Mouse (Mus musculus) lung, postnatal 14 days (tissue): ENCODE measurements at regions not wholly inside any gene's neighbourhood (a gene's known extent, or its start where the extent isn't known, plus 50 kb on each side); places are given as distances from the start of the nearest gene placed in this dataset.
A peak's percentile ranks its signal among the peaks of the same experiment; 100 is the strongest.

ENCODE experiments used
- DNase-seq: peaks from one replicate; pipeline ENCODE4 v3.0.0; 2021

DNA sequence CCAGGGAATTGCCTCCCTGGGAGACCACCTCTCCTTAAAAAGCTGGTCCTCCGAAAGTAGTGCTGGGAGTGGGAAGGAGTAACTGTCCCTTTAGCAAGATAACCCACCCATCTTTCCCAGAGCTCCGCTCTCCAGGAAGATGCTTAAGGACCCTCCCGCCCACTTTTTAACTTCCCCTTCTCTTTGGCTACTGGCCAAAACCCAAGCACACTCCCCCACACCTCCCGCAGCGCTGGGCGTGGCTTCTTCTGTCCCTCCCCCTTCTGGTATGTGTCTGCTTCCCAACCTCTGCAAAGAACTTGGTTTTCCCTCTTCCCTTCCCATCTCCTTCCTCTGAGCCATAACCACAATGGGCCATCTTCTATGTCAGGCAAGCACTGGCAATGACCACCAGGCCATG is 85.4 kb downstream of the Rpap3 start:
- DNase-seq = no peak

DNA sequence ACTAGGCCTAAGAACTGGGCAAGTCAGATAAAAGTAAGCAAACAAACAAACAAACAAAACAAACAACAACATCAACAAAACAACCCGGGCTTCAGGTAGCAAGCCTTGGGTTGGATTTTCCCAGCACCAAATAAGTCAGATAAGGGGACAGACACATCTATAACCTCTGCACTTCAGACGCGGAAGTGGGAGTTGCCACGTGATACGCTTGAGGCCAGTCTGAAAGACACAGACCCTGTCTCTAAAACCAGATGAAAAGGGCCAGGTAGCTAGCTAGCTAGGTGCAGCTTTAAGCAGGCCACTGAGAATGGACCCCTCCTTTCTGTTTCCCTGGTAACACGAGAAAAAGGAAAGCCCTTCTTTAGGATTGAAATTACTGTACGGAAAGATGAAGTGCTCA is 85.9 kb downstream of the Rpap3 start:
- DNase-seq = no peak

GRCm38 (mm10) chr15:97612325-97612724 is 93.3 kb downstream of the Rpap3 start:
- DNase-seq = no peak

DNA sequence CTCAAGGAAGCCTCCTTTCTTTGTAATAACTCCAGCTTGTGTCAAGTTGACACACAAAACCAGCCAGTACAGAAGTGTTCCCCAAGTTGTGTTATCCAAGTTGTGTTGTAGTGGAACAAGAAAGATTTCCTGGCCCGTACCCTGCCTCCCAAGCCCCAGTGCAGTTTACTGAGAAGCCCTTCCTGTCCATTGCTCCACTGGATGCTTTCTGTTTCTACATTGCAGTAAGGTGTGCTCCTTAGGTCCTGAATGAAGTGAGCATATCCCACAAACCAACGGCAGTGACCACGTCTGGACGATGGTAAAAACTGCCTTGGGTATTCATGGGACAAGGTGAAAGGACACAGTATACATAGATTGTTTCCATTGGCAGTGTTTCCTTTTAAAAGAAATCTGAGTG is 94.9 kb downstream of the Rpap3 start:
- DNase-seq = no peak

GRCm38 (mm10) chr15:97609496-97609895 is 96.1 kb downstream of the Rpap3 start:
- DNase-seq = no peak

GRCm38 (mm10) chr15:97608651-97609050 is 97.0 kb downstream of the Rpap3 start:
- no peak for DNase-seq

GRCm38 (mm10) chr15:97607617-97608206 is 97.9 kb downstream of the Rpap3 start:
- DNase-seq = no peak

GRCm38 (mm10) chr15:97606630-97607381 is 98.8 kb downstream of the Rpap3 start:
- DNase-seq = peak; percentile 27

DNA sequence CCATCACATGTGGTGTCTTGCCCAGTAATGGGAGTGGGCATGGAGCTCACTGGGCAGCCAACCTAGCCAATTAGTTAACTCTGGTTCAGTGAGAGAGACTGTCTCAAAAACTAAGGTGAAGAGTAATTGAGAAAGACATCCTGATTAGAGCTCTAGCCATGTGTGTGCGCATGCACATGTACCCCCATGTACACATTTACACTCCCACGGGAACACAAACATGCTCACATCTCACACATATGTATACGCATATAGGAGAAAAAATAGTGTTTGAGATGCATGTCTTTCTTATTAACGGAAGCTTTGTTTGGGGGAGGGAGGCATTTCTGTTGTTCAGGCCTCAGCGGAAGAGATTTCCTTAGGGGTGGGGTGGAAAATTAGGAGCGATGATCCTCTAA is 99.4 kb downstream of the Rpap3 start:
- DNase-seq = no peak

- DNase-seq = no peak
Observed at GRCm38 (mm10) chr15:97605791-97606190, 99.8 kb downstream of the Rpap3 start.

DNA sequence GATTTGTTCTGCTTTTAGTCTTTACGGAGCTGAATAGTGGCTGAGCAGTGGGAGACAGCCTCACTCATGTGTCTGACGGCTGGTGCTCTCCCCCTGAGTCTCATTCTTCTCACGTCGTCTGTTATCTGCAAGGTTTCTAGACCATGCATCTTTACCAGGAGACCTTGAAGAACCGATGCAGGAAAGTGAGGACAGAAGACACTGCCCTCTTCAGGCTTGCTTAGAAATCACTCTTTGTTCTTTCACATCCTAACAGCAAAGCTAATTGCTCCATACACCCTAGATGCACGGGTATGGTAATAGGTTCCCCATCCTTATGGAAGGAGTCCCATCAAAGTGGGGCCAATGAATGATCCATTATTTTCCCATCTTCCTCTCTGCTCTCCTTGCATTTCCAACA is 102.1 kb downstream of the Rpap3 start:
- DNase-seq = no peak

DNA sequence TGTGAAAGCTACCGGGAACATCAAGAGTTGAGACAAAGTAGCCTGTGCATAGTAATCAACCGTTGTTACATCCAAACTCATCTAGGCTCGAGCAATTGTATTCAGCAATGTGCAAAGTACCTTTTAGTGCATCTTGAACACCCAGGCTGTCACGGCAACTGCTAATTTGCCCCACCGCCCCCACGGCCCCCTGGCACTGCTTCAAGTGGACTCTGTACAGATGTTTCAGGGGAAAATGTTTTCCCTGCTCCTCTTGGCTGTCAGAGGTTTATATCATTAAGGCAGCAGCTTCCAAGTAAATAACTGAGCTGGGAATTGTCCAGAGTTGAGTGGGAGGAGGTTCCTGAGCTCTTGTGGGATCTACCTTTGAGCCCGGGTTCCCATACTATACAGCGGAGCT is 107.4 kb downstream of the Rpap3 start:
- DNase-seq = no peak

DNA sequence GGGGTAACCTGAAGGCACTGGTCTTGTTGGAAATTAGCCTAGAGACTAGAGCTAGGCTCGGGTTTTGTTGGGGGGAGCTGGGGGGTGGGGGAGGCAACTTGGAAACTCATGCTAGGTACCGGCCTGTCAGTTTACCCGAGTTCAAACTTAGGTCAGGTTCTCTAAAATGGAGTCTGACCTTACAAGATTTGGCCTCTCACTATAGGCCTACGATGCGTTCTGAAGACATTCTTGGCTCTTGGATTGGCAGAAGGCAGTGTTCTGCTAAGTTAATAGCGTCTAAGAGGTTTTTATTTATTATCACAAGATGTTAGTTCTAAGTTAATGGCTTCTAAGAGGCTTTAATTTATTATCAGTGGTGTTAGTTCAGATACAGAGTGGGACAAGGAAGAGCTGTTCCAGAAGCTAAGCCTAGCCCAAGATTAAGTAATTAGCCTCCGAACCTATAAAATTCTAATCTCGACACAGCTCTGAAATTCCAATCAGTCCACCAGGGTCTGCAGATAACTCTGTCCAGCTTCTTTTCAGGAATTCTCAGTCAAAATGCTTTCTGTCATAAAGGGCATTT is 109.0 kb downstream of the Rpap3 start:
- no peak for DNase-seq

- no peak for DNase-seq
Observed at GRCm38 (mm10) chr15:97595284-97595796, 110.3 kb downstream of the Rpap3 start.

- peak; percentile 24 for DNase-seq
Observed at GRCm38 (mm10) chr15:97593781-97594600, 111.6 kb downstream of the Rpap3 start.

- no peak for DNase-seq
Observed at GRCm38 (mm10) chr15:97592786-97593185, 112.8 kb downstream of the Rpap3 start.

DNA sequence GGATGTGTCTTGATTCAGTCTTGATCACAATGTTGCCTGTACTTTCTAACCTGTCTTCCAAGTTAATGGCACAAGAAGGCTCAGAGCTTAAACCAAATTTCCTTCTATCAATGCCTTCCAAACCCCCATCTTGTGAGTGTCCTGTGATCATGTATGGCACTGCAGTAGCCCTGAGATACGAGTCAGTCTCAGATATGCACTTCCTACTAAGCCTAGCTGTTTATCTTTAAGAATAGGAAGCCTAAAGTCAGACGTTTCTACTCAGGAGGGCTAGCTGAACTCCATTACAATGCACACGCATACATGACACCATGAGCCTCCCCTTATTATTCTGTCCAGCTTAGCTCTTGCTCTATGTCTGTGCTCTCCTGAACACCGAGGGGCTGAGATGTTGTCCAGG is 114.2 kb downstream of the Rpap3 start:
- no peak for DNase-seq

DNA sequence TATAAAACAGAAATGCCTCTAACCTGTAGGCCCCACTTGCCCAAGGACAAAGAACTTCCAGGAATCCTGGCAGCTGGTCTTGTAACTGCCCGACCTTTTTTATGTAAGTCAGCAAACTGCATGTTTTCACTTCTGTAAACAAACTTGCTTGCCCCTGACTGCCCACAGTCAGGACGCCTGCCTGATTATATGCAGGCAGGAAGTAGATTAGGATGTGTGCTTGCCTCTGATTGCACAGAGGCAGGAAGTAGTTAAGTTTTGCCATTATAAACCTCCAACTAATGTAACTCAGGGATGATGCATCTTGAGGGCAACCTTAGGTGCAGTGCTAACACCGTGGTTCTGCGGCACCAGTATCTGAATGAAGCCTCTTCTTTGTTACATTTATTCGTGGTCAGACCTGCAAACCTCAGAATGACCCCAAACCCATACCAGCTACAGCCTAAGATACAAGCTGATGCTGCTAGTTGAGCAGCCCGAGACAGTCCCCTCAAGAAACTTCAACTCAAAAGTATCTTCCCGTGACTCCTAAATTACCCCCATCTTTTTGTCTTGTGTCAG is 114.8 kb downstream of the Rpap3 start:
- peak; percentile 21 for DNase-seq

DNA sequence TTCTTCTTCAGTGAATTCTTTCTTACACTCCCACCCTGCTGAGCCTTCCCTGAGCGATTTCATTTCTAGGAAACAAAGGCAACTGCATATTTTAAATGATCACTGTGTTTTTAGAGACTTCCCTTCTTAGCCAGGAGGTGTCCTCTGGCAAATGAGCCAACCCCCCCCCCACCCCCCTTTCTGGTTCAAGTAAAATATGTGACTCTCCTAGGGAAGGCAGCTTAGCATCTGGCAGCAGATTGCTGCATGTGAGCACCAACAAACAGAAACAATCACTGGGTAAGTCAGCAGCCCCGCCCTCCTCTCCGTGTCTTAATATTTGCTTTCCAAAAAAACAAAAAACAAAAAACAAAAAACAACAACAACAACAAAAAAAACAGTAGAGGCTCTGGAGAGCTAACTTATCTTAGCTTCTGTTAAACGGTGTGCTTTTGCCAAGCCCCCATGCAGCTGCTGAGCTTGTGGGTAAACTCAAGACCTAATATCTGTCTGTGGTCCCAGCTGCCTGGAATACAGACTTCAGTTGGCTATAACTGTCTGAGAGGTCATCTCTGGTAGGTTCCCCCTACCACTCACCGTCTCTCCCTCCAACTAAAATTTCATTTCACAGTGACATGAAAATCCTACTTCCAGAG is 117.9 kb downstream of the Rpap3 start:
- no peak for DNase-seq

DNA sequence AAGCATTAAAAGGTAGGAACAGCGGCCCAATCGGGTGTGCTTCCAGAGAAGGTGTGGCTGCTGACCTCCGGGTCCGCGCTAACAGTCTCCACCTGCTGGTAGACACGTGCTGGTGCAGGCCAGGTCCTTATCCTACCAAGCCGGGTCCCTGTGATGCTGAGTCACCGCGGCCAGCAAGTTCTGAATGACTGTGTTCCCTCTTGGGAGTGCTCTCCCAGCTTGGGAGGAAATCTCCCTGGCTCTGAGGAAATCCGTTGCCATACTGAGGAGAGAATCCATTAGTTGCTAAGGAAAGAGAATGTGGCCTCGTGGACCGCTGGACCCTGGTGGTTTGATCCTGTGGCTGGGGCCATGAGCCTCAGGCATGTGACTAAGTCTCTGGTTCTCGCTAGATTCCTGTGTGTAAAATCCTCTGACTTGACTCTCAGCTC is 123.9 kb downstream of the Rpap3 start:
- DNase-seq = peak; percentile 93

- no peak for DNase-seq
Observed at GRCm38 (mm10) chr15:97580726-97581125, 124.9 kb downstream of the Rpap3 start.

GRCm38 (mm10) chr15:97578046-97578445 is 127.6 kb downstream of the Rpap3 start:
- DNase-seq = no peak
